Mouse (Mus musculus) neural tube, embryonic 15.5 days (tissue): ENCODE measurements around the gene Tex22. TPM values are rescaled to one million over a fixed set of nuclear protein-coding genes. Genes with fewer than 3 reads are reported as not detected.

Experiments
- ATAC-seq: fragments of 200-750 bp; cut with Nextera tagmentation; 2 replicates; pipeline ENCODE4 v1.8.0; 2017; ENCODE audit warnings: mild to moderate bottlenecking, moderate TSS enrichment, moderate library complexity; ENCODE audit not compliant: low FRiP score
- H3K27ac ChIP-seq: fragments of 300-500 bp; sonication (generic); replicated peaks from 2 replicates; pipeline ENCODE4 v1.5.1; 2015; ENCODE audit warnings: mild to moderate bottlenecking, inconsistent platforms
- H3K27me3 ChIP-seq: fragments of 300-500 bp; sonication (generic); replicated peaks from 2 replicates; pipeline ENCODE4 v1.6.1; 2015; ENCODE audit warnings: inconsistent platforms
- H3K36me3 ChIP-seq: fragments of 300-500 bp; sonication (generic); 2 replicates; pipeline ENCODE4 v1.6.1; 2015; ENCODE audit warnings: inconsistent platforms
- H3K4me1 ChIP-seq: fragments of 300-500 bp; sonication (generic); 2 replicates; pipeline ENCODE4 v1.6.1; 2015; ENCODE audit warnings: inconsistent platforms
- H3K4me2 ChIP-seq: fragments of 300-500 bp; sonication (generic); 2 replicates; pipeline ENCODE4 v1.6.1; 2015; ENCODE audit warnings: inconsistent platforms, mild to moderate bottlenecking, moderate library complexity
- H3K4me3 ChIP-seq: fragments of 300-500 bp; sonication (generic); replicated peaks from 2 replicates; pipeline ENCODE4 v1.5.1; 2015; ENCODE audit warnings: mild to moderate bottlenecking, inconsistent platforms
- H3K9ac ChIP-seq: fragments of 300-500 bp; sonication (generic); replicated peaks from 2 replicates; pipeline ENCODE4 v1.6.1; 2015; ENCODE audit warnings: mild to moderate bottlenecking, inconsistent platforms
- H3K9me3 ChIP-seq: fragments of 300-500 bp; sonication (generic); replicated peaks from 2 replicates; pipeline ENCODE4 v1.6.1; 2016; ENCODE audit warnings: inconsistent platforms
- WGBS: fragments of 180-500 bp; shearing (Covaris S2); methylation state at CpG from one replicate; pipeline ENCODE4 v1.1.7; 2015; ENCODE audit warnings: mixed read lengths; 5-methylcytosine and 5-hydroxymethylcytosine counted together
- polyA plus RNA-seq: library from polyadenylated mRNA; unstranded; fragments of >200 nt; fragmentation: Nextera tagmentation; extraction: Ambion mirVana; gene quantifications from 2 replicates; pipeline ENCODE4 v1.2.1, GENCODE M21; 2015

The Tex22 gene
- polyA plus RNA-seq, 1 experiment from 2014 or later: not detected

- Histone ChIP-seq H3K4me2 (no peak overlapping the region), H3K4me1 (peaks cover 23% of the 10 kb centered on the region), H3K27me3 (no peaks in the 10 kb centered on the region), H3K9me3 (no peaks in the 10 kb centered on the region), H3K36me3 (no peaks in the 10 kb centered on the region), H3K9ac (no peak overlapping the region), H3K27ac (no peak overlapping the region), H3K4me3 (no peak overlapping the region)
- ATAC-seq: no peak
- WGBS: 88% methylated on average over 4 of the region's 4 CpGs
Measured at GRCm38 (mm10) chr12:113038414-113038813, 35.9 kb upstream of the Tex22 start.

DNA sequence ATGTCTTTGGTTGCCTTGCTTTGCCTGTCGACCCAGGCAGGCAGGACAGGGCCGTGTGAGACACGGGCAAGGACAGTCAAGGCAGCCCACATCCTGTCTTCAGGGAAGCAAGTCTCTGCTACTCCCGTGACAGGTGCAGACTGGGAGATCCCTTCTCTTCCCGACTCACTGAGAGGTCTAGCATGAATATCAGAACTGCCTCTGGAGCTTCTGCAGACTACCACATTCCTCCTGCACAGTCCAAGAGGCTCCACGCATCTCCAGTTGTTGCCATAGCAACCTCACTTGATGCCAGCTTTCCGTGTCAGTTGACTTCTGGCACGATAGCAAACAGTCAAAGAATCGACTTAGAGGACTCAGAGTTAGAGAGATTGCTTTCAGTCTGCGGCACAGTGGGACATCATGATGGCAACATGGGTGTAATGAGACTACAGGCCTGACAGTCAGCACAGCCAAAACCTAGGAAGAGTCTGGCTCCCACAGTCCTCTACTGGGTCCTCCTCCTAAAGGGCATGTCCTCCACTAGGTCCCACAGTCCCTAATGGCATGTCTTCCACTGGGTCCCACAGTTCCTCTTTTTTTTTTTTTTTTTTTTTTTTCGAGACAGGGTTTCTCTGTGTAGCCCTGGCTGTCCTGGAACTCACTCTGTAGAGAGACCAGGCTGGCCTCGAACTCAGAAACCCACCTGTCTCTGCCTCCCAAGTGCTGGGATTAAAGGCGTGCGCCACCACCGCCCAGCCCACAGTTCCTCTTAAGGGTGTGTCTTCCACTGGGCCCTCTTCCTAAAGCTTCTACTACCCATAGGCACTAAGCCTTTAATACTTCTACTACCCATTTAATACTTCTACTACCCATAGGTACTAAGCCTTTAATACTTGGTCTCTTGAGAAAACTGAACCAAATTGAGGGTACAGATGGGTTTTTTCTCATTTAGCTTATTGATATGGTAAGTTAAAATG, 32.5 kb upstream of the Tex22 start:
- H3K9me3 ChIP-seq: no peaks in the 10 kb centered on the region
- peaks cover 16% of the 10 kb centered on the region for H3K36me3 ChIP-seq
- H3K9ac ChIP-seq: no peak overlapping the region
- ATAC-seq: peak; percentile 83
- peaks cover 20% of the 10 kb centered on the region for H3K4me1 ChIP-seq
- no peaks in the 10 kb centered on the region for H3K27me3 ChIP-seq
- peak overlapping the region; percentile 42 for H3K27ac ChIP-seq
- peak overlapping the region; percentile 0; the same call in 1 of the 2 replicates for H3K4me2 ChIP-seq
- H3K4me3 ChIP-seq: no peak overlapping the region
- 51% methylated on average over 15 of the region's 15 CpGs for WGBS

- no peak overlapping the region for H3K9ac ChIP-seq
- 86% methylated on average over 2 of the region's 2 CpGs for WGBS
- H3K9me3 ChIP-seq: no peaks in the 10 kb centered on the region
- H3K27ac ChIP-seq: no peak overlapping the region
- H3K27me3 ChIP-seq: no peaks in the 10 kb centered on the region
- H3K4me1 ChIP-seq: peaks cover 20% of the 10 kb centered on the region
- H3K4me3 ChIP-seq: no peak overlapping the region
- peaks cover 24% of the 10 kb centered on the region for H3K36me3 ChIP-seq
- no peak overlapping the region for H3K4me2 ChIP-seq
- no peak for ATAC-seq
Measured at GRCm38 (mm10) chr12:113042543-113042942, 31.8 kb upstream of the Tex22 start.

- Histone ChIP-seq H3K36me3 (peaks cover 41% of the 10 kb centered on the region), H3K27me3 (no peaks in the 10 kb centered on the region), H3K4me1 (peaks cover 20% of the 10 kb centered on the region), H3K9ac (no peak overlapping the region), H3K4me3 (no peak overlapping the region), H3K27ac (no peak overlapping the region), H3K9me3 (no peaks in the 10 kb centered on the region), H3K4me2 (no peak overlapping the region)
- WGBS: 84% methylated on average over 3 of the region's 3 CpGs
- ATAC-seq: no peak
Measured at GRCm38 (mm10) chr12:113044916-113045677, 29.2 kb upstream of the Tex22 start.

DNA sequence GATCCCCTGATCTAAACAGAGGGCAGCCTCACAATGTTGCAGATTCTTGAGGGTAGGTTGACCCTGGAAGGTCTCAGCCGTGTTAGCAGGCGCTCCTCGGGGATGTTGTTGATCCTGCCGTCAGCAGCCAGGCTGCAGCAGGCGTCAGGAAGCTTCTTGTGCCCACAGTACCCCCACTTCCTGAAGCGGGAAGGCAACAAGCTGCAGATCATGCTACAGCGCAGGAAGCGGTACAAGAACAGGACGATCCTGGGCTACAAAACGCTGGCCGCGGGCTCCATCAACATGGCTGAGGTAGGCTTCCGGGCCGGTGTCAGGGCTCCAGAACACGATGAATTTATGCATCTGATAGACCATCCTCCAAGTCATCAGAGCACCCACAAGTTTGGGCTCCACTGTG, 27.4 kb upstream of the Tex22 start:
- no peak overlapping the region for H3K4me3 ChIP-seq
- H3K4me2 ChIP-seq: no peak overlapping the region
- H3K4me1 ChIP-seq: peaks cover 5% of the 10 kb centered on the region
- H3K9ac ChIP-seq: no peak overlapping the region
- WGBS: 96% methylated on average over 15 of the region's 15 CpGs
- H3K27ac ChIP-seq: no peak overlapping the region
- ATAC-seq: no peak
- no peaks in the 10 kb centered on the region for H3K27me3 ChIP-seq
- H3K36me3 ChIP-seq: peaks cover 53% of the 10 kb centered on the region
- H3K9me3 ChIP-seq: no peaks in the 10 kb centered on the region

DNA sequence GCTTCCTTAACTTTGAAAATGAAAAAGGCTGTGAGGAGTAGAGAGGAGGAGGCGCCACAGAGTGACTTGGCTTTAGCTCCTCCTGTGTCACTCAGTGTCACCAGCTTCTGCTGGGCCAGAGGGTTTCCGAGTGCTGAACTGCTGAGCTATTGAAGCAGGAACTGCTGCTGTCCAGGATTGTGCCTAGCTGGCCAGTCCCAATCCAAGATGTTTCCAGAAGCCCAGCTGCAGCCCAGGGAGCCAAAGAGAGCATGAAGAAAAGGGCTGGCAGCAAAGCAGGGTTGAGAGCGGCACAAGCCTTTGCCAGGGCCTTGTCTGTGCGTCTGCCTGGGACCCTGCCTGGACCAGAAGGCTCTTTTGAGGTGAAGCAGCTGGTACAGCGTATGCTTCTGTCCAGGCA, 26.2 kb upstream of the Tex22 start:
- 96% methylated on average over 5 of the region's 5 CpGs for WGBS
- no peak overlapping the region for H3K4me3 ChIP-seq
- no peaks in the 10 kb centered on the region for H3K9me3 ChIP-seq
- H3K4me1 ChIP-seq: peaks cover 3% of the 10 kb centered on the region; the same call in 1 of the 2 replicates
- no peak for ATAC-seq
- H3K36me3 ChIP-seq: peaks cover 63% of the 10 kb centered on the region
- no peak overlapping the region for H3K27ac ChIP-seq
- H3K4me2 ChIP-seq: no peak overlapping the region
- H3K9ac ChIP-seq: no peak overlapping the region
- no peaks in the 10 kb centered on the region for H3K27me3 ChIP-seq

- no peak for ATAC-seq
- Histone ChIP-seq H3K4me3 (no peak overlapping the region), H3K27me3 (no peaks in the 10 kb centered on the region), H3K27ac (no peak overlapping the region), H3K9me3 (no peaks in the 10 kb centered on the region), H3K9ac (no peak overlapping the region), H3K4me2 (no peak overlapping the region), H3K4me1 (no peaks in the 10 kb centered on the region), H3K36me3 (peaks cover 75% of the 10 kb centered on the region)
- 92% methylated on average over 9 of the region's 9 CpGs for WGBS
Measured at GRCm38 (mm10) chr12:113049836-113050235, 24.5 kb upstream of the Tex22 start.

DNA sequence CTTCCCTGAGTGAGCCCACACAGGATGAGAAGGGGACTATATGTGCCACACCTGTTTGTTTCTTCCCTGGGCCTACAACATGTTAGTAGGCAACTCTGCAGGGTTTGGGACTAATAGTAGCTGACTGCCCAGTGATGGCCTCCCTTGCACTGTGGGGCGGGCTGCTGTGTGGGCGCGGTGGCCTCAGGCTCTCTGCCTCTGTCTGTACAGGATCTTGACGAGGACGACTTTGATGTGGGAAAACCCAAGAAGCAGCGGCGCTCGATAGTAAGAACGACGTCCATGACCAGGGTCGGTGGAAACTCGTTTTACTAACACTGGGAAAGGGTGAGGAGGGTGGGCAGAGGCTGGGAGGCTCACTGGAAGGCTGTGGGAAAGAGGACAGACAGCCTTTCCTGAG, 23.6 kb upstream of the Tex22 start:
- WGBS: 90% methylated on average over 12 of the region's 12 CpGs
- Histone ChIP-seq H3K4me3 (no peak overlapping the region), H3K4me2 (no peak overlapping the region), H3K9ac (no peak overlapping the region), H3K27me3 (no peaks in the 10 kb centered on the region), H3K9me3 (no peaks in the 10 kb centered on the region), H3K4me1 (no peaks in the 10 kb centered on the region), H3K36me3 (peaks cover 76% of the 10 kb centered on the region), H3K27ac (no peak overlapping the region)
- no peak for ATAC-seq

DNA sequence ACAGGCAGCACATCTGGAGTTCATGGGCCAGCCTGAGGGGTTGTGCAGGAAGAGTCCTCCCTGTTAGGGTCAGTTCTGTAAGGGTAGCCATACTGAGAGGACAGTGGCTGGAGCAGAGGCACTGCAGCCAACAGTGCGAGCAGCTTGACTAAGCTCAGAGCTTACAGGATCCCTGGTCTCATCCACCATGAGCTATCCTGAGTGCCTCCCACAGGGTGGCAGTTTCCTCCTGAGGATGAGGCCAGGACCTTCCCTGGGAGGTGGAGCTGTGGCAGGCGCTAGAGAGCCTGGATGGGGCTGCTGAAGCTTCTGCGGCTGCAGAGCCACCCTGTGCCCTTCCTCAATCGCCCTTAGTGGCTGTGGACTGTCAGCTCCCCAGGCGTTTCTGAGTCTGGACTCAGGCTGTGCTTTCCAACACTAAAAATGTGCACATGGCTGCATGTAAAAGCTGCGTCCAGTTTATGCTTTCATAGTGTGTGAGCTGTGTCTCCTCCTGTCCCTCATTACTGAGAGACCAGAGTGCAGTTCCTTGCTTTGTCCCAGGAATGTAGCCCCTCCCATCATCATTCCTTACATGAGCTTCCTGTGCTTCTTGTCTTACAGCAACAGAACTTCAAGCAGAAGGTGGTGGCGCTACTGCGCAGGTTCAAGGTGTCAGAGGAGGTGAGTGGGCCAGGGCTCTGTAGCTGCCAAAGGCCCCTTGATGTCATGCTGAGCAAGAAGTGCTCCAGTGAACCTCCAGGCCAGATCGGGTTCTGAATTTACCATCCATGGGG, 22.5 kb upstream of the Tex22 start:
- peaks cover 78% of the 10 kb centered on the region for H3K36me3 ChIP-seq
- no peaks in the 10 kb centered on the region for H3K27me3 ChIP-seq
- H3K9me3 ChIP-seq: no peaks in the 10 kb centered on the region
- H3K27ac ChIP-seq: no peak overlapping the region
- H3K9ac ChIP-seq: no peak overlapping the region
- no peaks in the 10 kb centered on the region for H3K4me1 ChIP-seq
- no peak for ATAC-seq
- whole genome bisulfite sequencing: 66% methylated on average over 9 of the region's 9 CpGs
- H3K4me2 ChIP-seq: no peak overlapping the region
- H3K4me3 ChIP-seq: no peak overlapping the region

- peaks cover 91% of the 10 kb centered on the region for H3K36me3 ChIP-seq
- no peak overlapping the region for H3K9ac ChIP-seq
- no peak overlapping the region for H3K4me3 ChIP-seq
- H3K27ac ChIP-seq: no peak overlapping the region
- 94% methylated on average over 8 of the region's 8 CpGs for WGBS
- no peaks in the 10 kb centered on the region for H3K27me3 ChIP-seq
- no peak overlapping the region for H3K4me2 ChIP-seq
- no peak for ATAC-seq
- no peaks in the 10 kb centered on the region for H3K4me1 ChIP-seq
- H3K9me3 ChIP-seq: no peaks in the 10 kb centered on the region
Measured at GRCm38 (mm10) chr12:113056089-113056488, 18.2 kb upstream of the Tex22 start.

DNA sequence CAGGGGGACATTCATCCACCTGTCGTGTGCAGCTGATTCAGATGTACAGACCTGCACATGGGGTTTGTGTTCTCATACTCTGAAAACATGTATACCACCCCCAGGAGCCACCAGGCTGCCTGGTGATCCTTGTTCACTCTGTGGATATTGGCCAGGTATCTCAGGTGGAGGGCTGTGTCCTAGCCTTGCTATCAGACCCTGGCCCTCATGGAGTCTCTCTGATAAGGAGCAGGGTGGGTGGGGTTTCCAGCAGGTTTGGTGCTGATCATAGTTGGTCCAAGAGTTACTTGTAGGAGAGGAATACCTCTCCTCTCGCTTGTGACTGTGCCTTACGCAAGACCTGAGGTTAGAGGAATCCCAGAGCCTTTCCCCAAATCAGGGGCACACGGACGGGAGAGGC, 14.1 kb upstream of the Tex22 start:
- no peak overlapping the region for H3K4me3 ChIP-seq
- H3K9ac ChIP-seq: no peak overlapping the region
- no peak overlapping the region for H3K4me2 ChIP-seq
- no peaks in the 10 kb centered on the region for H3K4me1 ChIP-seq
- H3K27ac ChIP-seq: no peak overlapping the region
- H3K27me3 ChIP-seq: no peaks in the 10 kb centered on the region
- H3K36me3 ChIP-seq: peaks cover 89% of the 10 kb centered on the region
- ATAC-seq: no peak
- WGBS: 94% methylated on average over 5 of the region's 5 CpGs
- H3K9me3 ChIP-seq: no peaks in the 10 kb centered on the region
